Mouse (Mus musculus) liver, embryonic 16.5 days (tissue): Measurements from ENCODE around the gene Frmd5. TPM values are rescaled to one million over a fixed set of nuclear protein-coding genes. Genes with fewer than 3 reads are reported as not detected.
"Not testable (repeated sequence)": the region's sequence is repeated elsewhere in the genome, so short reads cannot be mapped to it uniquely, and the experiment has no call there.

ENCODE experiments used
- ATAC-seq: fragments of 200-750 bp; cut with Nextera tagmentation; 2 replicates; pipeline ENCODE4 v1.8.0; 2017; ENCODE audit warnings: low read depth, mild to moderate bottlenecking, moderate number of reproducible peaks, moderate library complexity
- H3K27ac ChIP-seq: fragments of 300-500 bp; sonication (generic); 2 replicates; pipeline ENCODE4 v1.5.1; 2014; ENCODE audit warnings: mild to moderate bottlenecking, low read length
- H3K27me3 ChIP-seq: fragments of 300-500 bp; sonication (generic); 2 replicates; pipeline ENCODE4 v1.6.1; 2014; ENCODE audit warnings: low read depth, low read length, mixed read lengths; ENCODE audit not compliant: control insufficient read depth, insufficient read depth
- H3K36me3 ChIP-seq: fragments of 300-500 bp; sonication (generic); 2 replicates; pipeline ENCODE4 v1.6.1; 2014; ENCODE audit warnings: mild to moderate bottlenecking; ENCODE audit not compliant: control insufficient read depth, insufficient read depth
- H3K4me1 ChIP-seq: fragments of 300-500 bp; sonication (generic); 2 replicates; pipeline ENCODE4 v1.6.1; 2014; ENCODE audit warnings: low read depth, low read length, mixed read lengths; ENCODE audit not compliant: control insufficient read depth
- H3K4me2 ChIP-seq: fragments of 300-500 bp; sonication (generic); 2 replicates; pipeline ENCODE4 v1.6.1; 2014; ENCODE audit warnings: low read depth, low read length, mixed read lengths
- H3K4me3 ChIP-seq: fragments of 300-500 bp; sonication (generic); 2 replicates; pipeline ENCODE4 v1.5.1; 2014; ENCODE audit warnings: low read depth, mild to moderate bottlenecking, low read length
- H3K9ac ChIP-seq: fragments of 300-500 bp; sonication (generic); 2 replicates; pipeline ENCODE4 v1.6.1; 2014; ENCODE audit warnings: low read depth, low read length
- H3K9me3 ChIP-seq: fragments of 300-500 bp; sonication (generic); replicated peaks from 2 replicates; pipeline ENCODE4 v1.6.1; 2016; ENCODE audit warnings: low read length; ENCODE audit not compliant: control insufficient read depth
- WGBS: fragments of 180-500 bp; shearing (Covaris S2); extraction: QIAGEN DNeasy Blood & Tissue Kit; methylation state at CpG from one replicate; pipeline ENCODE4 v1.1.7; 2014; ENCODE audit not compliant: insufficient replicate concordance; 5-methylcytosine and 5-hydroxymethylcytosine counted together
- polyA plus RNA-seq: library from polyadenylated mRNA; unstranded; fragments of >200 nt; fragmentation: Nextera tagmentation; extraction: Ambion mirVana; gene quantifications from 2 replicates; pipeline ENCODE4 v1.2.1, GENCODE M21; 2015

Gene Frmd5
- polyA plus RNA-seq, 1 experiment from 2014 or later, result 0.18 TPM

GRCm38 (mm10) chr2:121525056-121525455 lies 281.8 kb downstream of the Frmd5 start:
- Histone ChIP-seq H3K9ac (no peak overlapping the region), H3K4me3 (no peak overlapping the region), H3K9me3 (no peaks in the 10 kb centered on the region), H3K27me3 (no peaks in the 10 kb centered on the region), H3K4me1 (no peaks in the 10 kb centered on the region), H3K27ac (no peak overlapping the region), H3K36me3 (peaks cover 11% of the 10 kb centered on the region), H3K4me2 (no peak overlapping the region)
- ATAC-seq, result no peak
- 87% methylated on average over 2 of the region's 2 CpGs for WGBS

- ATAC-seq, H3K27me3 ChIP-seq, H3K9ac ChIP-seq, H3K4me1 ChIP-seq, H3K9me3 ChIP-seq, H3K4me2 ChIP-seq, H3K27ac ChIP-seq, H3K4me3 ChIP-seq: not testable (repeated sequence)
- whole genome bisulfite sequencing, result 80% methylated on average over 3 of the region's 3 CpGs
- H3K36me3 ChIP-seq, result peaks cover 18% of the 10 kb centered on the region
Observed at GRCm38 (mm10) chr2:121522830-121523229, 284.1 kb downstream of the Frmd5 start.

GRCm38 (mm10) chr2:121522006-121522405 lies 284.9 kb downstream of the Frmd5 start:
- 76% methylated on average over 2 of the region's 2 CpGs for WGBS
- H3K27ac ChIP-seq, result no peak overlapping the region
- no peak for ATAC-seq
- H3K4me2 ChIP-seq, result no peak overlapping the region
- H3K4me1 ChIP-seq, result no peaks in the 10 kb centered on the region
- H3K27me3 ChIP-seq, result no peaks in the 10 kb centered on the region
- no peak overlapping the region for H3K9ac ChIP-seq
- H3K4me3 ChIP-seq, result no peak overlapping the region
- H3K9me3 ChIP-seq, result no peaks in the 10 kb centered on the region
- peaks cover 20% of the 10 kb centered on the region for H3K36me3 ChIP-seq

- not testable (repeated sequence) for H3K27ac ChIP-seq, H3K27me3 ChIP-seq, H3K4me2 ChIP-seq, H3K9ac ChIP-seq, ATAC-seq, H3K9me3 ChIP-seq, H3K4me3 ChIP-seq, H3K4me1 ChIP-seq
- peaks cover 21% of the 10 kb centered on the region for H3K36me3 ChIP-seq
- 81% methylated on average over 4 of the region's 4 CpGs for WGBS
Observed at GRCm38 (mm10) chr2:121518711-121519110, 288.2 kb downstream of the Frmd5 start.

- 91% methylated on average over 5 of the region's 5 CpGs for WGBS
- H3K4me1 ChIP-seq, result no peaks in the 10 kb centered on the region
- H3K36me3 ChIP-seq, result peaks cover 21% of the 10 kb centered on the region
- H3K9me3 ChIP-seq, result no peaks in the 10 kb centered on the region
- no peak overlapping the region for H3K4me3 ChIP-seq
- H3K4me2 ChIP-seq, result no peak overlapping the region
- no peak overlapping the region for H3K27ac ChIP-seq
- no peak for ATAC-seq
- H3K27me3 ChIP-seq, result no peaks in the 10 kb centered on the region
- no peak overlapping the region for H3K9ac ChIP-seq
Observed at GRCm38 (mm10) chr2:121518106-121518505, 288.8 kb downstream of the Frmd5 start.

GRCm38 (mm10) chr2:121514211-121514610 lies 292.7 kb downstream of the Frmd5 start:
- Histone ChIP-seq H3K27ac (no peak overlapping the region), H3K4me1 (peaks cover 8% of the 10 kb centered on the region), H3K9me3 (no peaks in the 10 kb centered on the region), H3K9ac (no peak overlapping the region), H3K27me3 (no peaks in the 10 kb centered on the region), H3K36me3 (peaks cover 27% of the 10 kb centered on the region), H3K4me3 (no peak overlapping the region), H3K4me2 (no peak overlapping the region)
- WGBS, result 89% methylated on average over 4 of the region's 4 CpGs
- no peak for ATAC-seq

GRCm38 (mm10) chr2:121512991-121513765 lies 293.7 kb downstream of the Frmd5 start:
- H3K27ac ChIP-seq, H3K4me2 ChIP-seq, H3K9me3 ChIP-seq, H3K27me3 ChIP-seq, H3K4me3 ChIP-seq, H3K9ac ChIP-seq, ATAC-seq: not testable (repeated sequence)
- 84% methylated on average over 4 of the region's 5 CpGs for WGBS
- H3K36me3 ChIP-seq, result peaks cover 28% of the 10 kb centered on the region
- peaks cover 14% of the 10 kb centered on the region for H3K4me1 ChIP-seq

GRCm38 (mm10) chr2:121511401-121511800 lies 295.5 kb downstream of the Frmd5 start:
- no peak for ATAC-seq
- no peak overlapping the region for H3K27ac ChIP-seq
- H3K9me3 ChIP-seq, result no peaks in the 10 kb centered on the region
- peaks cover 19% of the 10 kb centered on the region for H3K4me1 ChIP-seq
- no peaks in the 10 kb centered on the region for H3K27me3 ChIP-seq
- peaks cover 22% of the 10 kb centered on the region for H3K36me3 ChIP-seq
- H3K4me2 ChIP-seq, result no peak overlapping the region
- no peak overlapping the region for H3K4me3 ChIP-seq
- 76% methylated on average over 8 of the region's 8 CpGs for whole genome bisulfite sequencing
- no peak overlapping the region for H3K9ac ChIP-seq

GRCm38 (mm10) chr2:121509584-121509983 lies 297.3 kb downstream of the Frmd5 start:
- peak; percentile 62 for ATAC-seq
- 16% methylated on average over 16 of the region's 16 CpGs for WGBS
- Histone ChIP-seq H3K36me3 (peaks cover 16% of the 10 kb centered on the region), H3K27ac (no peak overlapping the region), H3K9me3 (no peaks in the 10 kb centered on the region), H3K9ac (peak overlapping the region; percentile 58), H3K4me1 (peaks cover 19% of the 10 kb centered on the region), H3K4me3 (peak overlapping the region; percentile 58), H3K27me3 (no peaks in the 10 kb centered on the region), H3K4me2 (peak overlapping the region; percentile 56)
